Mouse (Mus musculus) hindbrain, embryonic 14.5 days (tissue): ENCODE measurements at regions not wholly inside any gene's neighbourhood (a gene's known extent, or its start where the extent isn't known, plus 50 kb on each side); places are given as distances from the start of the nearest gene placed in this dataset.

Source experiments
- ATAC-seq: fragments of 200-750 bp; cut with Nextera tagmentation; 2 replicates; pipeline ENCODE4 v1.8.0; 2017; ENCODE audit warnings: moderate number of reproducible peaks, mild to moderate bottlenecking, moderate TSS enrichment, moderate library complexity; ENCODE audit not compliant: low FRiP score
- DNase-seq: peaks from one replicate; pipeline ENCODE4 v3.0.0-alpha.2; 2015; ENCODE audit warnings: low spot score
- H3K27ac ChIP-seq: fragments of 300-500 bp; sonication (generic); 2 replicates; pipeline ENCODE4 v1.5.1; 2014; ENCODE audit warnings: mild to moderate bottlenecking, moderate library complexity
- H3K27me3 ChIP-seq: fragments of 300-500 bp; sonication (generic); 2 replicates; pipeline ENCODE4 v1.6.1; 2014; ENCODE audit warnings: mild to moderate bottlenecking, low read length, mixed read lengths; ENCODE audit not compliant: control insufficient read depth, insufficient read depth
- H3K36me3 ChIP-seq: fragments of 300-500 bp; sonication (generic); replicated peaks from 2 replicates; pipeline ENCODE4 v1.6.1; 2014; ENCODE audit not compliant: control insufficient read depth, insufficient read depth
- H3K4me1 ChIP-seq: fragments of 300-500 bp; sonication (generic); replicated peaks from 2 replicates; pipeline ENCODE4 v1.6.1; 2014; ENCODE audit warnings: antibody characterized with exemption, low read length, mixed read lengths; ENCODE audit not compliant: control insufficient read depth, insufficient read depth
- H3K4me2 ChIP-seq: fragments of 300-500 bp; sonication (generic); replicated peaks from 2 replicates; pipeline ENCODE4 v1.6.1; 2014; ENCODE audit warnings: mild to moderate bottlenecking, moderate library complexity
- H3K4me3 ChIP-seq: fragments of 300-500 bp; sonication (generic); replicated peaks from 2 replicates; pipeline ENCODE4 v1.5.1; 2014; ENCODE audit warnings: mild to moderate bottlenecking, low read length
- H3K9ac ChIP-seq: fragments of 300-500 bp; sonication (generic); 2 replicates; pipeline ENCODE4 v1.6.1; 2014
- H3K9me3 ChIP-seq: fragments of 300-500 bp; sonication (generic); 2 replicates; pipeline ENCODE4 v1.6.1; 2016; ENCODE audit warnings: low read length; ENCODE audit not compliant: control insufficient read depth
- WGBS: fragments of 180-500 bp; shearing (Covaris S2); extraction: QIAGEN DNeasy Blood & Tissue Kit; methylation state at CpG from one replicate; pipeline ENCODE4 v1.1.7; 2014; 5-methylcytosine and 5-hydroxymethylcytosine counted together

- Histone ChIP-seq H3K4me1 (no peaks in the 10 kb centered on the region), H3K27ac (no peak overlapping the region), H3K9me3 (no peaks in the 10 kb centered on the region), H3K4me3 (no peak overlapping the region), H3K4me2 (no peak overlapping the region), H3K9ac (no peak overlapping the region), H3K27me3 (no peaks in the 10 kb centered on the region), H3K36me3 (no peaks in the 10 kb centered on the region)
- no peak for DNase-seq
- no peak for ATAC-seq
- WGBS = 74% methylated on average over 3 of the region's 3 CpGs
These were observed 368.1 kb upstream of the Rag2 start for GRCm38 (mm10) chr2:101256464-101256863.

- no peaks in the 10 kb centered on the region for H3K4me1 ChIP-seq
- ATAC-seq (no peak), DNase-seq (no peak)
- H3K36me3 ChIP-seq = no peaks in the 10 kb centered on the region
- no peak overlapping the region for H3K9ac ChIP-seq
- H3K9me3 ChIP-seq = no peaks in the 10 kb centered on the region
- no peak overlapping the region for H3K4me2 ChIP-seq
- no peaks in the 10 kb centered on the region for H3K27me3 ChIP-seq
- H3K4me3 ChIP-seq = no peak overlapping the region
- H3K27ac ChIP-seq = no peak overlapping the region
- WGBS = 86% methylated on average over 4 of the region's 4 CpGs
These were observed 360.6 kb upstream of the Rag2 start for GRCm38 (mm10) chr2:101263934-101264333.

DNA sequence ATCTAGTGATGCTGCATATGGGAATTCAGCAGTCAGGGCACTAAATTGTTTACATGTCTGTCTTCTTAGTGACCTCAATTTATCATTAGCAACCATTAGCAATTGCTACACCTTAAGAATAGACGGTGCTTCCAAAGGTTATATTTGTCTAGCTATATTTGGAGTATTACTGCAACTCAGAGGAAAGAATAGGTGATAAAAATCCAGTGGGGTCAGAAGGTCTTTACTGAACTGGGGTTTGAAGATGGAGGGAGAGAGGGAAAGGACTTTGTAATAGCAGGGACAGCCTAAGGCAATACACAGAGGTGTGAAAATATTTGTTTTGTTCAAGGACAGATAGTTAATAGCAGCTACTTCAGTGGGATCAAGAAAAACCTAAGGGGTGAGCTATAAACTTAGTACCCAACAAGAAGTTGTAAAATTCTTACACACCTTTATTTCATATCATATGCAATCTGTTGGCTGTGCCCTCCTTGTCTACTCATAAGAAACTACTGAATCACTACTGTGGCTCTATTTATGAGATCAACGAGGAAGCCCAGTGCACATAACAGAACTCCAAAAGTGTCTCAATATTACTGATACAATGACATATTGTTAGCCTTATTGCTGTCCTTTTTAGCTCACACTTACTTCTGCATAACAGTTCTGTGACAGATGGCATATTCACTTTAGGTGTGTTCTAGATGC is 357.7 kb upstream of the Rag2 start:
- Histone ChIP-seq H3K9me3 (no peaks in the 10 kb centered on the region), H3K27ac (no peak overlapping the region), H3K4me1 (no peaks in the 10 kb centered on the region), H3K4me2 (no peak overlapping the region), H3K4me3 (no peak overlapping the region), H3K9ac (no peak overlapping the region), H3K36me3 (no peaks in the 10 kb centered on the region), H3K27me3 (no peaks in the 10 kb centered on the region)
- WGBS = 90% methylated on average over 2 of the region's 2 CpGs
- ATAC-seq = no peak
- no peak for DNase-seq

- Histone ChIP-seq H3K4me3 (no peak overlapping the region), H3K27me3 (no peaks in the 10 kb centered on the region), H3K36me3 (no peaks in the 10 kb centered on the region), H3K4me2 (no peak overlapping the region), H3K27ac (no peak overlapping the region), H3K4me1 (no peaks in the 10 kb centered on the region), H3K9ac (no peak overlapping the region), H3K9me3 (no peaks in the 10 kb centered on the region)
- WGBS = 71% methylated on average over 3 of the region's 3 CpGs
- DNase-seq (no peak), ATAC-seq (no peak)
These were observed 350.4 kb upstream of the Rag2 start for GRCm38 (mm10) chr2:101274045-101274664.

- Histone ChIP-seq H3K27me3 (no peaks in the 10 kb centered on the region), H3K9ac (no peak overlapping the region), H3K4me1 (no peaks in the 10 kb centered on the region), H3K9me3 (no peaks in the 10 kb centered on the region), H3K36me3 (no peaks in the 10 kb centered on the region), H3K4me3 (no peak overlapping the region), H3K4me2 (no peak overlapping the region), H3K27ac (no peak overlapping the region)
- no peak for ATAC-seq
- DNase-seq = no peak
These were observed 339.6 kb upstream of the Rag2 start for GRCm38 (mm10) chr2:101284886-101285285.

GRCm38 (mm10) chr2:101288119-101288518 is 336.4 kb upstream of the Rag2 start:
- H3K4me3 ChIP-seq = no peak overlapping the region
- no peaks in the 10 kb centered on the region for H3K9me3 ChIP-seq
- H3K27ac ChIP-seq = no peak overlapping the region
- 90% methylated on average over 1 of the region's 1 CpGs for WGBS
- H3K36me3 ChIP-seq = no peaks in the 10 kb centered on the region
- no peak for ATAC-seq
- no peak overlapping the region for H3K4me2 ChIP-seq
- no peak for DNase-seq
- H3K27me3 ChIP-seq = no peaks in the 10 kb centered on the region
- no peaks in the 10 kb centered on the region for H3K4me1 ChIP-seq
- no peak overlapping the region for H3K9ac ChIP-seq

DNA sequence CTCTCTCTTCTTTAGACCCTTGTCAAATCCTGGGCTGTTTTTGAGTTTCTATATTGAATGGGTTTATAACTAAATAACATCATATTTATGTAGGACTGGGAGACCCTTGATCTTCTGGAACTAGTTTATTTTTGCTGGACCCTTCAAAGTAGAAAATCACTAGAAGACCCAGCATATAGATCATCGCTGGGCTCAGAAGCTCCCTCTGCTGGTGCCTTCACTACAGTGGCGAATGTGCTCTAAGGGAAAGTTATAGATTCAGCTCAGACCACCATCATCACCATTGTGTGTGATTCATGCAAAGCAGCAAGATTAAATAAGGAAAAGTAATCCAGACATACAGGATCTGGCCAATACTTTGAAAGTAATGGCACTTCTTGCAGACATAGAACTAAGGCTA is 335.4 kb upstream of the Rag2 start:
- no peaks in the 10 kb centered on the region for H3K27me3 ChIP-seq
- DNase-seq (peak; percentile 35), ATAC-seq (no peak)
- no peak overlapping the region for H3K4me3 ChIP-seq
- no peak overlapping the region for H3K4me2 ChIP-seq
- no peaks in the 10 kb centered on the region for H3K36me3 ChIP-seq
- no peak overlapping the region for H3K27ac ChIP-seq
- 35% methylated on average over 2 of the region's 2 CpGs for WGBS
- H3K9me3 ChIP-seq = no peaks in the 10 kb centered on the region
- H3K9ac ChIP-seq = no peak overlapping the region
- H3K4me1 ChIP-seq = no peaks in the 10 kb centered on the region

- H3K4me2 ChIP-seq = no peak overlapping the region
- H3K27me3 ChIP-seq = no peaks in the 10 kb centered on the region
- H3K9me3 ChIP-seq = no peaks in the 10 kb centered on the region
- H3K4me1 ChIP-seq = peaks cover 2% of the 10 kb centered on the region; the same call in 1 of the 2 replicates
- H3K27ac ChIP-seq = no peak overlapping the region
- 96% methylated on average over 4 of the region's 4 CpGs for WGBS
- H3K36me3 ChIP-seq = no peaks in the 10 kb centered on the region
- no peak overlapping the region for H3K9ac ChIP-seq
- ATAC-seq (no peak), DNase-seq (no peak)
- H3K4me3 ChIP-seq = no peak overlapping the region
These were observed 333.8 kb upstream of the Rag2 start for GRCm38 (mm10) chr2:101290738-101291137.

- peaks cover 16% of the 10 kb centered on the region; the same call in 1 of the 2 replicates for H3K4me1 ChIP-seq
- 30% methylated on average over 10 of the region's 10 CpGs for WGBS
- no peaks in the 10 kb centered on the region for H3K36me3 ChIP-seq
- H3K4me3 ChIP-seq = no peak overlapping the region
- H3K27ac ChIP-seq = no peak overlapping the region
- DNase-seq (no peak), ATAC-seq (no peak)
- H3K9me3 ChIP-seq = 0 out of 2 replicates have a peak, but pooled peaks cover 3% of the 10 kb centered on the region
- 0 out of 2 replicates have a peak overlapping the region, but pooled peaks have one; percentile 0 for H3K4me2 ChIP-seq
- H3K27me3 ChIP-seq = no peaks in the 10 kb centered on the region
- no peak overlapping the region for H3K9ac ChIP-seq
These were observed 328.7 kb upstream of the Rag2 start for GRCm38 (mm10) chr2:101295678-101296368.
